Mouse (Mus musculus) MN1 (cell line): ENCODE measurements around the gene Dntt.

Source experiments
- DNase-seq: peaks from one replicate; pipeline ENCODE4 v3.0.0-alpha.2; 2016; ENCODE audit warnings: low spot score

Gene Dntt

GRCm38 (mm10) chr19:41053530-41053929 lies 24.5 kb downstream of the Dntt start:
- DNase-seq = no peak

DNA sequence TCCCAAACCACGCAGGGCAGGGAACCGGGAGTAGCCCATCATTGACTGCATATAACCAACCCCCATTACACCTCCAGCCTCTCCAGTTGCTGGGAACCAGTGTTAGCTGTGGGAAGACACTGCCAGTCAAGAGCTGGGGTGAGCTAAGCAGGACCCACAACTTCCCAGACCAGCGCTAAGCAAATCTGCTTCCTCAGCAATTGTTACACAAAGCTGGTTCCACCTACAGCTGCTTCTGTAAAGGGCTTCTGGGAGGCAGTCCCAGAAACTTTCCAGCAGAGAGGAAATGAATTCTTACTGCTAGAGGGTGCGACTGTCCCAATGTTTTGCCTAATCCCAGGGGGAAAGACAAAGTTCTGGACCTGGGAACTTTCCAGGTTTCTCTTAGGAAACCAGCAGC lies 25.6 kb downstream of the Dntt start:
- DNase-seq = no peak

GRCm38 (mm10) chr19:41071500-41071899 lies 42.4 kb downstream of the Dntt start:
- peak; percentile 38 for DNase-seq

GRCm38 (mm10) chr19:41073746-41074455 lies 44.8 kb downstream of the Dntt start:
- DNase-seq = no peak

DNA sequence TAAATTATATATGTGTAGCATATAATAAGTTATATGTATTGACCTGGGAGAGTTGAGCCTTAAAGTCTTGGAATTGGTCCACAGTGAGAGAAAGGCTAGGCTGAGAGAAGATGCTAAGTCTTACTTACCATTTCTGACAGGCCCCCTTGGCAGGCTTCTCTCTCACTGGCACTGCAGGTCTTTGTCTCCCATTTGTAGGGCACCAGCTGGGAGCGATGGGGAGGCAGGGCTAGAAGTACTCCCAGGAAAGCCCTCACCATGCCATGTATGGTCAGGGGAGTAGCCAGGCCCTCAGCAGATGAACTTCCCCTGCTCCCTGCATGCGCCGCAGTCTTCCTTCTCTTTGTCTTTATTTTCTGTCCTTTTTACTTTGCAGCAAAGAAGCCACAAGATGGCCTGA lies 47.8 kb downstream of the Dntt start, which contains the start of gene Opalin:
Gene Opalin, minus strand, starts transcription at position 208 of the 400 bp plus-strand sequence.
- no peak for DNase-seq

GRCm38 (mm10) chr19:41081589-41081988 lies 52.5 kb downstream of the Dntt start:
- DNase-seq = no peak

DNA sequence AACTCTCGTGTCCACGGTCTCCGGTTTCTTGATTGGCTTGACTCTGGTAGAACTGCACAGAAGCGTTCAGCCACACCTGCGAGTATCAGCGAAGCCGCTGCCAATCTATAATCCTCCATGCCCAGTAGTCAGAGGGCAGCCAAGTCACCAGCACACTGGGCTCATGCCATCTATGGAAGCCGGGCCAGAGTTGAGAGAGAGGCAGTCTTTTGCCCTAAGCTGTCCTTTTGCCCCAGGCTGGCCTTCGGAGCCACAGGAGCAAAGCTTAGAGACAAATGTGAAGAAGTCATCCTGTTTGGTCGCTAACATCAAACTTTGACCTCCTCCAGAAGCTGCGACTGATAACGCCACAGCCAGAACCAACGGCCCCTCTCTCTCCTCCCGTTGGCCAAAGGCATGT lies 54.6 kb downstream of the Dntt start:
- DNase-seq = no peak

DNA sequence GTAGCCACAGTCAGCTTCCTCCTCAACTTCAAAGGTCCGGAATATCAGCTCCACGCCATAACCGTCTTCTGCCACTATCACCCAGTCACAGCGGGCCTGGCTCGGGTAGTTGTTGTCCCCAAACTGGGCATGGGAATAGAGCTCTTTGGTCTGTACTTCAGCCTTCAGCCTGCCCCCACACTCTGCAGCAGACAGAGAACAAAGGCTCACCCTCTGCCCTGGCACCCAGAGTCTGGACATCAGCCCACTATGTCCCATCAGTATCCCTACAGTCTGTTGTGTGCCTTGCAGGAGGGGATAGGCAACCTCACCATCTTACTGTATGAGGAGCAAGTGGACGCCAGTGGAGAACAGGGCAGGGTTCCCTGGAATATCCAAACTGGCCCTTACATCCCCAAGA lies 57.2 kb downstream of the Dntt start:
- DNase-seq = no peak

DNA sequence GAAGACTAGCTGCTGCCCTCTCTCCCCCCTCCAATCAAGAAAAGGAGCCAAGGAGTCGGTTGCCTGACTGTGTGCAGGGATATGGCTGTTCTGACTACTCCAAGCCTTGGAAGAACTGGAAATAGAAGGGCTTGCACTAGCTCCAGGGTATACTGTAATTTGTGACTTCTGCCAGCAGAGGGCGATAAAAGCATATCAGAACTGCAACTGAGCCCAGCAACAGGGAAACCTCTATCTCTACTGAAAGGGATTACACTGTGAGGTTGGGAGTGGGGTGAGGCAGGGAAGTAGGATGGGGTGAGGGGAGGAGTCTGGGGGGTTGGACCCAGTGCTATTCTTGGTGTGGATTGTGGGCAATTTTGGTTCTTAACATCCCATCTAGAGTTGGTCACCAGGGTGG lies 57.6 kb downstream of the Dntt start:
- DNase-seq = peak; percentile 58

GRCm38 (mm10) chr19:41087901-41088300 lies 58.8 kb downstream of the Dntt start:
- no peak for DNase-seq

GRCm38 (mm10) chr19:41088491-41088890 lies 59.4 kb downstream of the Dntt start:
- no peak for DNase-seq

DNA sequence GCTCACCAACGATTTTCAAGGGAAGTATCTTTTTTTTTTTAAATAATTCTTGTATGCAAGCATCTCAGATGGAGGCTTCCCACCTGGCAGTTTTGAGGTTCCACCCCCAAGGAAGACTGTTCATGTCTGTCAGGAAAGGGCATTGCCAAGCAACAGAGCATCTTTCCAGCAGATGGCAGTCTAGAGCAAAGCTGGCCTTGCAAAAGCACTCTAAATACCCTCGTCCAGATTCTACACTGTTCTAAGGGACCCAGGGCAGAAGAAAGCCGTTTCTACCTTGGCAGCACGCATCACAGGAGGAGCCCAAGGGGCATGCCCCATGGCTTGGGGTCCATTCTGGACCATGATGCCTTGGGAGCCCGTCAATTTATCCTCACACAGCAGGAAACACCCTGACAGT lies 60.8 kb downstream of the Dntt start:
- DNase-seq = peak; percentile 24

DNA sequence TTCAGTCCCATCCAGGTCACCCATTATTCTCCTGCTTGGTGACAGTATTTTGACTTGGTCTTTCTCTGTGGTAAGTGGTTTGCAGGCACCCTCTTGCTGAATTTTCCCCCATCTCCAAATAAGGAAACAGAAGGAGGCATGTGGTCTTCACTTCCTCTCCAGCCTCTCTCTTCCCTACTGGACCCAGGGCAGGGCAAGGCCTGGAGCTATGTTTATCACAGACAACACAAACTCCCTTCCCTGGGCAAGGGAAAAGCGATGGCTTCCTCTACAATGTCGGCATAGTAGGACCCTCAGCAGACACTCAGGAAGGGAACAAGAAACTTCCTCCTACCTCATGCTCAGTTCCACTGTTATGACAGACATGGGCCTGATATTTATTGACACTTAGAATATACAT lies 62.8 kb downstream of the Dntt start:
- no peak for DNase-seq

DNA sequence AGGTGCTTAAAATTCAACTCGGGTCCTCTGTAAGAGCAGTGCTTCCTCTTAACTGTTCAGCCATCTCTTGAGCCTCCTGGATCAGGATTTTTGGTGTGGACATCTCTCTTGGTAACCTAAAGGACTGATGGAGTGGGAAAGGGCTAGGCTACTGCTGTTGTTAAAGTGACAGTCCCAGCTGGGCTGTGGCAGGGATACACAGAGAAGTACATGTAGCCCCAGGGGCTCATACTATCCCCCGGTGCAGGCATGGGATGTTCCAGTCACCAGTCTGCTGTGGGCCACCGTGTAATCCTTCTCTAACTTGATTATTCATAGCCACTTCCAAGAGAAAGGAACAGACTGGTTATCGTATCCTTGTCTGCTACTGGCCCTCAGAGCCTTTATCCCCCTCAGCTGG lies 68.0 kb downstream of the Dntt start:
- DNase-seq = no peak

- no peak for DNase-seq
Measured at GRCm38 (mm10) chr19:41100863-41101262, 71.8 kb downstream of the Dntt start.

- no peak for DNase-seq
Measured at GRCm38 (mm10) chr19:41101390-41101789, 72.3 kb downstream of the Dntt start.

GRCm38 (mm10) chr19:41104922-41105321 lies 75.8 kb downstream of the Dntt start:
- DNase-seq = no peak

- DNase-seq = no peak
Measured at GRCm38 (mm10) chr19:41107530-41107929, 78.5 kb downstream of the Dntt start.

- no peak for DNase-seq
Measured at GRCm38 (mm10) chr19:41108666-41109065, 79.6 kb downstream of the Dntt start.
